Mouse (Mus musculus) liver, embryonic 16.5 days (tissue): ENCODE measurements around the gene Slc39a2. TPM values are rescaled to one million over a fixed set of nuclear protein-coding genes. Genes with fewer than 3 reads are reported as not detected.

Experiments used
- ATAC-seq: fragments of 200-750 bp; cut with Nextera tagmentation; 2 replicates; pipeline ENCODE4 v1.8.0; 2017; ENCODE audit warnings: low read depth, mild to moderate bottlenecking, moderate number of reproducible peaks, moderate library complexity
- H3K27ac ChIP-seq: fragments of 300-500 bp; sonication (generic); 2 replicates; pipeline ENCODE4 v1.5.1; 2014; ENCODE audit warnings: mild to moderate bottlenecking, low read length
- H3K27me3 ChIP-seq: fragments of 300-500 bp; sonication (generic); 2 replicates; pipeline ENCODE4 v1.6.1; 2014; ENCODE audit warnings: low read depth, low read length, mixed read lengths; ENCODE audit not compliant: control insufficient read depth, insufficient read depth
- H3K36me3 ChIP-seq: fragments of 300-500 bp; sonication (generic); 2 replicates; pipeline ENCODE4 v1.6.1; 2014; ENCODE audit warnings: mild to moderate bottlenecking; ENCODE audit not compliant: control insufficient read depth, insufficient read depth
- H3K4me1 ChIP-seq: fragments of 300-500 bp; sonication (generic); 2 replicates; pipeline ENCODE4 v1.6.1; 2014; ENCODE audit warnings: low read depth, low read length, mixed read lengths; ENCODE audit not compliant: control insufficient read depth
- H3K4me2 ChIP-seq: fragments of 300-500 bp; sonication (generic); 2 replicates; pipeline ENCODE4 v1.6.1; 2014; ENCODE audit warnings: low read depth, low read length, mixed read lengths
- H3K4me3 ChIP-seq: fragments of 300-500 bp; sonication (generic); 2 replicates; pipeline ENCODE4 v1.5.1; 2014; ENCODE audit warnings: low read depth, mild to moderate bottlenecking, low read length
- H3K9ac ChIP-seq: fragments of 300-500 bp; sonication (generic); 2 replicates; pipeline ENCODE4 v1.6.1; 2014; ENCODE audit warnings: low read depth, low read length
- H3K9me3 ChIP-seq: fragments of 300-500 bp; sonication (generic); replicated peaks from 2 replicates; pipeline ENCODE4 v1.6.1; 2016; ENCODE audit warnings: low read length; ENCODE audit not compliant: control insufficient read depth
- WGBS: fragments of 180-500 bp; shearing (Covaris S2); extraction: QIAGEN DNeasy Blood & Tissue Kit; methylation state at CpG from one replicate; pipeline ENCODE4 v1.1.7; 2014; ENCODE audit not compliant: insufficient replicate concordance; 5-methylcytosine and 5-hydroxymethylcytosine counted together
- polyA plus RNA-seq: library from polyadenylated mRNA; unstranded; fragments of >200 nt; fragmentation: Nextera tagmentation; extraction: Ambion mirVana; gene quantifications from 2 replicates; pipeline ENCODE4 v1.2.1, GENCODE M21; 2015

Slc39a2 gene
- polyA plus RNA-seq, 1 experiment from 2014 or later = 0.09 TPM

DNA sequence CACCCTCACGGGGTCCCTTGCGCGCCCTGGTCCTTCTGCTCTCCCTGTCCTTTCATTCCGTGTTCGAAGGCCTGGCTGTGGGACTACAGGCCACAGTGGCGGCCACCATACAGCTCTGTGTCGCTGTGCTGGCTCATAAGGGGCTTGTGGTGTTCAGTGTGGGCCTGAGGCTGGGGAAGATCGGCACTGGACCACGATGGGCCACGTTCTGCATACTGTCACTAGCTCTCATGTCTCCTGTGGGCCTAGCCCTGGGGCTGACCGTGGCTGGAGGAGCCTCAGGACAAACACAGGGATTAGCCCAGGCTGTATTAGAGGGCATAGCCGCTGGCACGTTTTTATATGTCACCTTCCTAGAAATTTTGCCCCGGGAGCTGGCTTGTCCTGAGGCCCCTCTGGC, 2.4 kb downstream of the Slc39a2 start:
- Histone ChIP-seq H3K4me2 (no peak overlapping the region), H3K27me3 (no peaks in the 10 kb centered on the region), H3K4me1 (peaks cover 9% of the 10 kb centered on the region), H3K36me3 (peaks cover 15% of the 10 kb centered on the region), H3K27ac (no peak overlapping the region), H3K9me3 (no peaks in the 10 kb centered on the region), H3K9ac (no peak overlapping the region), H3K4me3 (no peak overlapping the region)
- ATAC-seq = no peak
- 66% methylated on average over 14 of the region's 14 CpGs for WGBS

DNA sequence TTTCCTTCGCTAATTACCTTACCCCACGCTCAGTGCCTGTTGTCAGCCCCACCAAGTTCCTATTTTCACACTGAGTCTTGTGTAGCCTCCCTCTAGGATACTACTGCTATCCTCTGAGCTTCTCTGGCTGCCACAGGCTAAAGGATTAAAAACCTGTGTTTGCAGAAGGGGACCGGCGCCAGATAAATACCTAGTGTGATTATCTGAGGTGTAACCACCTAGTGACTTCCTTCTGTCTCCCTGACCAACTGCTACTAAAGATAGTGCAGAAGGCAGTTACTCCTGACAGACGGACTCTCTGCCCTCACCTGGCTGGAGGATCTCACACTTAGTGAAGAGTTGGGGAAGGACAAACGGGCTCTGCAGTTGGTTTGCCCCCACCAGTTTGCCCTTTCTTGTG, 3.3 kb downstream of the Slc39a2 start:
- Histone ChIP-seq H3K9me3 (no peaks in the 10 kb centered on the region), H3K36me3 (peaks cover 8% of the 10 kb centered on the region), H3K4me2 (no peak overlapping the region), H3K27me3 (no peaks in the 10 kb centered on the region), H3K4me3 (no peak overlapping the region), H3K9ac (no peak overlapping the region), H3K27ac (no peak overlapping the region), H3K4me1 (peaks cover 9% of the 10 kb centered on the region)
- ATAC-seq = no peak
- 37% methylated on average over 6 of the region's 6 CpGs for WGBS

GRCm38 (mm10) chr14:51896539-51897170, 4.0 kb downstream of the Slc39a2 start:
- Histone ChIP-seq H3K9me3 (no peaks in the 10 kb centered on the region), H3K4me1 (peaks cover 9% of the 10 kb centered on the region), H3K27ac (no peak overlapping the region), H3K36me3 (peaks cover 2% of the 10 kb centered on the region; the same call in 1 of the 2 replicates), H3K9ac (no peak overlapping the region), H3K4me2 (no peak overlapping the region), H3K27me3 (no peaks in the 10 kb centered on the region), H3K4me3 (no peak overlapping the region)
- ATAC-seq = no peak
- 60% methylated on average over 8 of the region's 8 CpGs for WGBS

DNA sequence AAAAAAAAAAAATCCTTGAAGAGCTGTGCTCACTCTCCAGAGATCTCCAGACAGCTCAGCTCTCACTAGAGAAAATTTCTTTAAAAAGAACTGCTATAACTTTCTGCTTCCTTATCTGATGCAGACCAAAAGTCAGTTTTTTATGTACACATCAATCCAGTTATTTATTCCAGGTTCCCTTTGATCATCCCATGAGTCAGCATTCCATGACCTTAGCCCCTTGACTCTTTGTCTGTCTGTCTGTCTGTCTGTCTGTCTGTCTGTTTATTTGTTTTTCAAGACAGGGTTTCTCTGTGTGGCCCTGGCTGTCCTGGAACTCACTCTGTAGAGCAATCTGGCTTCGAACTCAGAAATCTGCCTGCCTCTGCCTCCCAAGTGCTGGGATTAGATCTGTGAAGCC, 6.7 kb downstream of the Slc39a2 start:
- ATAC-seq = no peak

DNA sequence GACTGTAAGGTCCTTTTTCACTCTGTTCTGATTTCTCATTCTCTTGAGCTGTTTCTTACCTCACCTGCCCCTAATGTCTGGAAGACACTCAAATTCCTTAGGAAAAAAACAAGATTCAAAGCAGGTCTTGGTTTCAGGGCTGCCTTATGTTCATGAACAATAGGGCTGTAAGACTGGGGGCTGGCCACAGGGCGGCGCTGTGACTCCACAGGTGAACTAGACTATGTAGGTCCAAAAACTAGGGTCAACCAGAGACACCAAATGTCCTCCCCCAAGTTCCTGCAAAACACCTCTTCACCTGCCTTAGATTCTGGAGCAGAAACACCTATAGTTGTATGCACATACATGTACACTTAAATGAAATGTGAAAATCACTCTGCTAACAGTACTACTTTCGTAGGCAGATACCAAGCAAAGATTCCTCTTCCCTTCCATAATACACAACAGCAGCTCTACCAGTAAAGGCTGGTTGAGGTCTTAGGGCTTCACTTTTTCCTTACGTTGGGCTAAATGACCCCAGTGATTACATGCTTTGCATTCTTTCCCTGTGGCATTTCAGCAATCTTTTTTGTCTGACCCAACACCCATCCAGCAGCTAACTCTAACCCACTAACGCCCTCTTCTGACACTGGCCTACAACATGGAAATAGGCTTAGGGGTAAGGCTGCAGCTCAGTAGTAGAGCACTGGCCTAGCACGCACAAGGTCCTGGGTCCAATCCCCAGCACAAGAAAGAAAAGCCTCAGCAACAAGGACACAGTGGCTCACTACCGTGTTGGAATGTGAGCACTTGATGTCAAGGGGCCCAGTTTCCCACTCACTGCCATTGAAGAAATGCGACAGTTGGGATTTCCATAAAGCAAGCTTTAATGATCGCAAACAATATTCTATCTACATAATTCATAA, 10.4 kb downstream of the Slc39a2 start:
- WGBS = 55% methylated on average over 9 of the region's 9 CpGs
- Histone ChIP-seq H3K36me3 (no peaks in the 10 kb centered on the region), H3K9me3 (no peaks in the 10 kb centered on the region), H3K4me3 (no peak overlapping the region), H3K27ac (no peak overlapping the region), H3K9ac (no peak overlapping the region; the same call in 1 of the 2 replicates), H3K27me3 (no peaks in the 10 kb centered on the region), H3K4me1 (peaks cover 17% of the 10 kb centered on the region), H3K4me2 (no peak overlapping the region)
- ATAC-seq = no peak; the same call in 1 of the 2 replicates

More for the DNA sequence above, 6.7 kb downstream of the Slc39a2 start:
- Histone ChIP-seq H3K4me1 (no peaks in the 10 kb centered on the region), H3K27ac (no peak overlapping the region), H3K27me3 (no peaks in the 10 kb centered on the region), H3K4me2 (no peak overlapping the region), H3K36me3 (no peaks in the 10 kb centered on the region), H3K4me3 (no peak overlapping the region), H3K9me3 (no peaks in the 10 kb centered on the region), H3K9ac (no peak overlapping the region)
- 73% methylated on average over 1 of the region's 1 CpGs for WGBS

DNA sequence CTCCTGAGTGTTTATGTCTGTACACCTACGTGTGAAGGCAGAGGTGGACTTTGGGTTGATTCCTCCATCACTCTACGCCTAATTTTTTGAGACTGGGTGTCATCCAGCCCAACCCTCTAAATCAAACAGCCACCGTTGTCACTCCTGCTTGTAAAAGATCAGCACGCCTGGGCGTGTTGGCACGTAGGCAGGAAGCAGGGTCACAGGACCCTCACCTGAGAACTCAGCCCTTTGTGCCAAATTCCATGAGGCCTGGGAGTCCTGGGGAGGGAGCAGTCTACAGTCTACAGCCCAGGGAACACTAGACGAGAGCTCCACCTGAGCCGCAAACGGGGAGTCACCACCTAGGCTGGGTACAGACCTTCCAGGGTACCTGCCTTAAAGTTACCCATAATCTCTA, 11.1 kb downstream of the Slc39a2 start:
- Histone ChIP-seq H3K27me3 (no peaks in the 10 kb centered on the region), H3K27ac (no peak overlapping the region), H3K9me3 (no peaks in the 10 kb centered on the region), H3K4me2 (no peak overlapping the region), H3K9ac (no peak overlapping the region), H3K4me1 (peaks cover 17% of the 10 kb centered on the region), H3K4me3 (no peak overlapping the region), H3K36me3 (no peaks in the 10 kb centered on the region)
- WGBS = 77% methylated on average over 9 of the region's 9 CpGs
- ATAC-seq = no peak

- Histone ChIP-seq H3K4me2 (no peak overlapping the region), H3K9ac (no peak overlapping the region), H3K9me3 (no peaks in the 10 kb centered on the region), H3K27me3 (no peaks in the 10 kb centered on the region), H3K4me1 (peaks cover 17% of the 10 kb centered on the region), H3K36me3 (peaks cover 2% of the 10 kb centered on the region; the same call in 1 of the 2 replicates), H3K4me3 (no peak overlapping the region), H3K27ac (no peak overlapping the region)
- WGBS = 56% methylated on average over 7 of the region's 7 CpGs
- no peak for ATAC-seq
Measured at GRCm38 (mm10) chr14:51904706-51905105, 12.0 kb downstream of the Slc39a2 start.

- WGBS = 25% methylated on average over 11 of the region's 11 CpGs
- H3K4me3 ChIP-seq = no peak overlapping the region
- H3K9me3 ChIP-seq = no peaks in the 10 kb centered on the region
- ATAC-seq = 0 out of 2 replicates have a peak, but pooled peaks have one; percentile 50
- H3K9ac ChIP-seq = no peak overlapping the region
- H3K27me3 ChIP-seq = no peaks in the 10 kb centered on the region
- no peak overlapping the region for H3K27ac ChIP-seq
- peaks cover 4% of the 10 kb centered on the region; the same call in 1 of the 2 replicates for H3K36me3 ChIP-seq
- H3K4me1 ChIP-seq = peaks cover 17% of the 10 kb centered on the region
- H3K4me2 ChIP-seq = no peak overlapping the region
Measured at GRCm38 (mm10) chr14:51906102-51906501, 13.4 kb downstream of the Slc39a2 start.

DNA sequence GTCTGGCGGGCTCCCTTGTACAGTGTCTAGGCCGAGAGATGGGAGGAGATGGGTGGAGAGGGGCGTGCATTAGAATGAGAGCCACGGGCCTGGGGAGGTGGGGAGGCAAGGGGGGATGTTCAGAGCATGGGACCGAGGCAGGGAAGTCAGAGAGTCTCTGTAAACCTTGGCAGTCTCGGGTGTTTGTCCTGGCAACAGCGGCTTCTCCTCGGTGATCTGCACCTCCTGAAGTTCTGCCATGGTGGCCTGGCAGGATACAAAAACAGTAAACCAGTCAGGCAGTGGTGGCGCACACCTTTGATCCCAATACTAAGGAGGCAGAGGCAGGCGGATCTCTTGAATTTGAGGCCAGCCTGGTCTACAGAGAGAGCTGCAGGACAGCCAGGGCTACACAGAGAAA, 18.6 kb downstream of the Slc39a2 start:
- no peak for ATAC-seq
- 70% methylated on average over 10 of the region's 10 CpGs for WGBS

More for the DNA sequence above, 18.6 kb downstream of the Slc39a2 start:
- peaks cover 17% of the 10 kb centered on the region for H3K27me3 ChIP-seq
- H3K9ac ChIP-seq = no peak overlapping the region
- peaks cover 25% of the 10 kb centered on the region for H3K4me1 ChIP-seq
- peaks cover 4% of the 10 kb centered on the region; the same call in 1 of the 2 replicates for H3K36me3 ChIP-seq
- H3K4me2 ChIP-seq = no peak overlapping the region; the same call in 1 of the 2 replicates
- no peak overlapping the region for H3K27ac ChIP-seq
- no peak overlapping the region for H3K4me3 ChIP-seq
- no peaks in the 10 kb centered on the region for H3K9me3 ChIP-seq
